Mouse (Mus musculus) midbrain, embryonic 15.5 days (tissue): ENCODE measurements at regions not wholly inside any gene's neighbourhood (a gene's known extent, or its start where the extent isn't known, plus 50 kb on each side); places are given as distances from the start of the nearest gene placed in this dataset.

Experiments
- ATAC-seq: fragments of 200-750 bp; cut with Nextera tagmentation; replicated peaks from 2 replicates; pipeline ENCODE4 v1.8.0; 2017; ENCODE audit warnings: moderate TSS enrichment
- H3K27ac ChIP-seq: fragments of 300-500 bp; sonication (generic); 2 replicates; pipeline ENCODE4 v1.5.1; 2015; ENCODE audit warnings: mild to moderate bottlenecking, inconsistent platforms
- H3K27me3 ChIP-seq: fragments of 300-500 bp; sonication (generic); replicated peaks from 2 replicates; pipeline ENCODE4 v1.6.1; 2015; ENCODE audit warnings: inconsistent platforms
- H3K36me3 ChIP-seq: fragments of 300-500 bp; sonication (generic); replicated peaks from 2 replicates; pipeline ENCODE4 v1.6.1; 2015; ENCODE audit warnings: inconsistent platforms
- H3K4me1 ChIP-seq: fragments of 300-500 bp; sonication (generic); 2 replicates; pipeline ENCODE4 v1.6.1; 2015; ENCODE audit warnings: inconsistent platforms
- H3K4me2 ChIP-seq: fragments of 300-500 bp; sonication (generic); 2 replicates; pipeline ENCODE4 v1.6.1; 2015; ENCODE audit warnings: inconsistent platforms, mild to moderate bottlenecking, moderate library complexity
- H3K4me3 ChIP-seq: fragments of 300-500 bp; sonication (generic); 2 replicates; pipeline ENCODE4 v1.5.1; 2015; ENCODE audit warnings: mild to moderate bottlenecking, inconsistent platforms
- H3K9ac ChIP-seq: fragments of 300-500 bp; sonication (generic); 2 replicates; pipeline ENCODE4 v1.6.1; 2015; ENCODE audit warnings: mild to moderate bottlenecking, inconsistent platforms
- H3K9me3 ChIP-seq: fragments of 300-500 bp; sonication (generic); 2 replicates; pipeline ENCODE4 v1.6.1; 2016; ENCODE audit warnings: inconsistent platforms
- WGBS: fragments of 180-500 bp; shearing (Covaris S2); methylation state at CpG from one replicate; pipeline ENCODE4 v1.1.7; 2015; ENCODE audit warnings: mixed read lengths; 5-methylcytosine and 5-hydroxymethylcytosine counted together

DNA sequence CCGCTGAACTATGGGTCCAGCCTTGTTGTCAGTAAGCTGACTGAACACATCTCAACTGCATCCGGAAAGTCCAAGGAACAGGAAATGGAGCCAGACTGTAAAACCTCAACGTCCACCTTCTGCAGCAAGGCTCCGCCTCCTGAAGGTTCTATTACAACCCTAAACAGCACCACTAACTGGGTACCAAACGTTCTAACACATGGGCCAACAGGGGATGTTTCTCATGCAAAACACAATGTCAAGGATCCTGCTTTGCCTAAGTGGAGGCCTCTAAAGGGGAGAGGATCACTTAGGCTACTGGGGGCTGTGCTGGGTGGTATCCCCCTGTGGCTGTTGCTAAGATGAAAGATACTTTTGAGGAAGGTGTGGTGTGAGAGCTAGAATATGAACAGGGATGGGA is 51.0 kb upstream of the Stt3b start:
- 81% methylated on average over 5 of the region's 5 CpGs for WGBS
- ATAC-seq: no peak
- H3K9me3 ChIP-seq: no peaks in the 10 kb centered on the region
- H3K4me2 ChIP-seq: no peak overlapping the region
- H3K4me1 ChIP-seq: no peaks in the 10 kb centered on the region
- H3K9ac ChIP-seq: no peak overlapping the region
- H3K4me3 ChIP-seq: no peak overlapping the region
- no peaks in the 10 kb centered on the region for H3K36me3 ChIP-seq
- H3K27ac ChIP-seq: no peak overlapping the region
- no peaks in the 10 kb centered on the region for H3K27me3 ChIP-seq

DNA sequence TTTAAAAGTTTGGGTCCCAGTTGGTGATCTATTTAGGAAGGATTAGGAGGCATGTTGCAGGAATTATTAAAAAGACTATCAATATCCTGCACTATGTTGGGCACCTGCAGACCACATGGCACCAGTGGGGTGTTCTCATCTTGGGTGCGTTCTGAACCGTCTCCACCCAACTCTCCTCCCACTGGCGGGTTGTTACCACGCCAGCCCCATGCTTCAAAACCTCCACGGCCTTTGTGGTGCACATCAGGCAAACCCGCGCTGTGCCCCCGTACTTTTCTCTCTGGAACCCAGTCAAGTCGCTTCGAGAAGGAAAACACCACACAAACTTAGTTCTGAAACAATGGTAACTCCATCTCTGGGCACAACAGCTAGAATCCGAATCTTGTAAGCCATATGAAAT is 51.7 kb upstream of the Stt3b start:
- no peaks in the 10 kb centered on the region for H3K4me1 ChIP-seq
- no peak overlapping the region for H3K4me3 ChIP-seq
- H3K4me2 ChIP-seq: no peak overlapping the region
- WGBS: 94% methylated on average over 11 of the region's 11 CpGs
- H3K36me3 ChIP-seq: no peaks in the 10 kb centered on the region
- no peak overlapping the region for H3K27ac ChIP-seq
- ATAC-seq: no peak
- no peaks in the 10 kb centered on the region for H3K27me3 ChIP-seq
- no peaks in the 10 kb centered on the region for H3K9me3 ChIP-seq
- no peak overlapping the region for H3K9ac ChIP-seq

DNA sequence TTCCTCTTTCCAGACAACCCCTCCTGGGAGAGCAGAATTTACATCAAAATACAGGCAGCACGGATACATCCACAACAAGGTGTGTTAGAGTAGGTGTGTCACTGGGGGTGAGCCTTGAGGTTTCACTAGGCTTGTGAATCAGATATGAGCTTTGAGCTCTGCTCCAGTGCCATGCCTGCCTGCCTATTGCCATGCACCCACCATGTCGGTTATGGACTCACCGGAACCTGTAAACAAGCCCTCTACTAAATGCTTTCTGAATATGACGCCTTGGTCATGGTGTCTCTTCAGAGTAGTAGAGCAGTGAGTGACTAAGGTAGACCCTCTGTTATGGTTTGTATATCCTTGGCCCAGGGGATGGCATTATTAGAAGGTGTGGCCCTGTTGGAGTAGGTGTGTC is 52.3 kb upstream of the Stt3b start:
- Histone ChIP-seq H3K27me3 (no peaks in the 10 kb centered on the region), H3K36me3 (no peaks in the 10 kb centered on the region), H3K4me2 (no peak overlapping the region), H3K9me3 (no peaks in the 10 kb centered on the region), H3K4me1 (no peaks in the 10 kb centered on the region), H3K9ac (no peak overlapping the region), H3K27ac (no peak overlapping the region), H3K4me3 (no peak overlapping the region)
- ATAC-seq: no peak
- 89% methylated on average over 4 of the region's 4 CpGs for WGBS

DNA sequence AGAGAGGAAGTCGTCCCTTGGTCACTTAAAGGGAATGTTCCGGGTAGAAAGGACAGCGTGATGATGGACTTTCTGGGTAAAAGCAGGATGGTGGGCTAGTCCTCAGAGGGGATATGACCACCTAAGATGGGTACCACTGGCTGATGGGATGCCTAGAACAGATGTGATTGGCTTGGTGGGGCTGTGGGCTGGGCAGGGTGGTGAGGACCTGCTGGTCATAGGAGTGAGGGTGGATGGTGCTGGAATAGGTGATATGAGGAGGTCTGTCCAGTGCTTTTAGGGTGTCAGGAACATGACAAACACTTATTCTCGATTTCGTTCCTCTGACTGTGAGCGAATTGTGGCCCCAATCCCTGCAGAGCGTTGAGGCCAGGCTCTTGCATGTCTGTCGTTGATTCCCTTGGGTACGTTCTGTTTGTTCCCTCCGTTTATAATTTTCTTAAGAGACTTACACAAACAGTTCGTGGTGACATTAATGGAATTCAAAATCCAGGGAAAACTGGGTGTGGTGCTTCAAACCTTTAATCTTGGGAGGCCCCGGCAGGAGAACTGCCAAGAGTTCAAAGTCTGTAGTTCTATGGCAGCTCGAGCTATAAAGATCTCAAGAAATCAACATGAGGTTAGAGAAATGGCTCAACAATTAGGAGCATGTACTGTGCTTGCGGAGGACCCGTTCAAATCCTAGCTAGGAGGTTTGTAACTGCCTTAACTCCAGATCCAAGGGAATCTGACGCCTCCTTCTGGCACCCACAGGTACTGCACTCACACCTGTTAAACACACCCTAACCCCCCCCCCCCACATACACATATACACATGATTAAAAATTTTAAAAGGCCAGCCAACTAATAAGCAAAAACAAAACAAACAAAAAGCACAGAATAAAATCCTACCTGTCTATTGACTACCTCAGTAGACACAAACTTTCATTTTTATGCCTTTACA is 55.0 kb upstream of the Stt3b start:
- no peaks in the 10 kb centered on the region for H3K27me3 ChIP-seq
- H3K4me1 ChIP-seq: no peaks in the 10 kb centered on the region
- H3K27ac ChIP-seq: no peak overlapping the region
- no peaks in the 10 kb centered on the region for H3K36me3 ChIP-seq
- no peak for ATAC-seq
- 93% methylated on average over 16 of the region's 16 CpGs for WGBS
- H3K9ac ChIP-seq: no peak overlapping the region
- no peak overlapping the region for H3K4me3 ChIP-seq
- no peaks in the 10 kb centered on the region for H3K9me3 ChIP-seq
- no peak overlapping the region for H3K4me2 ChIP-seq

DNA sequence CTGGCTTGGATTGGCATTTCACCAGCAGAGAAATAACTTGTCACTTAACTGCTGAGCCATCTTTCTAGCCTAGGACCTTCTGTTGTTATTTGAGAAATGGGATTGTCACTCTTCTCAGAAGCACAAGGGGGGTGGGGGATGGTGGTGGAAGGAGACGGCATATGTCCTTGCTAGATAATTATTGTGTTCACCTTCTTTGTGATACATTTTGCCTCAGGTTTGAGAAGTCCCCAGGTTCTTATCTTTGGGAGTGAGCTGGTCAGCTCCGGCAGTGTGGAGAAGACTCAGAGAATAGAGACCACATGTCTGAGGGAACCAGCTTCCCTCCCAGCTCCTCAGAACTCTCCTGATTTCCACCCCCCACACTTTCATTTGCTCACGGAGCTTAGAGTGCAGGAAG is 57.6 kb upstream of the Stt3b start:
- Histone ChIP-seq H3K4me2 (no peak overlapping the region), H3K27ac (no peak overlapping the region), H3K4me1 (no peaks in the 10 kb centered on the region), H3K9me3 (no peaks in the 10 kb centered on the region), H3K4me3 (no peak overlapping the region), H3K36me3 (no peaks in the 10 kb centered on the region), H3K9ac (no peak overlapping the region), H3K27me3 (no peaks in the 10 kb centered on the region)
- WGBS: 68% methylated on average over 3 of the region's 3 CpGs
- ATAC-seq: no peak

GRCm38 (mm10) chr9:115380276-115380675 is 70.1 kb upstream of the Stt3b start:
- Histone ChIP-seq H3K27me3 (no peaks in the 10 kb centered on the region), H3K36me3 (no peaks in the 10 kb centered on the region), H3K4me2 (peak overlapping the region; percentile 22; the same call in 1 of the 2 replicates), H3K9ac (no peak overlapping the region), H3K4me3 (no peak overlapping the region), H3K4me1 (peaks cover 7% of the 10 kb centered on the region), H3K27ac (peak overlapping the region; percentile 55), H3K9me3 (no peaks in the 10 kb centered on the region)
- 52% methylated on average over 15 of the region's 15 CpGs for WGBS
- 0 out of 2 replicates have a peak, but pooled peaks have one; percentile 48 for ATAC-seq

DNA sequence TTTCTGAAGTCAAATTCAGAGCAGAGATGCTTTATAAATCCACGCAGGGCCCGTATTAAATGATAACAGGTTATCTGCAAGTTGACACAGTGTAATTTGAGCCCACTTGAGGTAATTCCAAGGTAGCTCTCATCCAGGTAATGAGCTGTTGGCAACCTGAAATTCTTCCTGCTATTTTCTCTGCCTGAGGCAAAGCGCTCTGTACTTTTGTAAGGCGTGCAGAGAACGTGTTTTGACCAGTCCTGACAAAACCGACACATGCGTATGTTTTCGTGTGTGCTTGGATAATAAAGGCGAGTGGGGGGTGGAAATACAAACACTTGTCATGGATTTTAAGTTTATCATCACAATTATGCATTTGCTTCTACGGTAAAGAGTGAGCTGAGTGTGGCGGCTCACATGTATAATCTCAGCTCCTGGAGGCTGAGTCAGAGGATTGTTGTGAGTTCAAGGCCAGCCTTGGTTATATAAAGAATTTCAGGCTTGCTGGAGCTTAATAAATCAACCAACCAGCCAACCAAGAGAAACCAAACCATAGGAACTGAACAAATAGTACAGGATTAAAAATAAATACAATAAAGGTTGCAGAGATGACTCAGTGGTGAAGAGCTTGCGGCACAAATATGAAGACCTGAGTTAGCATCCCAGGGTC is 72.7 kb upstream of the Stt3b start:
- H3K27ac ChIP-seq: no peak overlapping the region
- peaks cover 7% of the 10 kb centered on the region for H3K4me1 ChIP-seq
- no peak overlapping the region for H3K9ac ChIP-seq
- H3K4me3 ChIP-seq: no peak overlapping the region
- H3K9me3 ChIP-seq: no peaks in the 10 kb centered on the region
- H3K4me2 ChIP-seq: no peak overlapping the region
- no peaks in the 10 kb centered on the region for H3K27me3 ChIP-seq
- 90% methylated on average over 12 of the region's 12 CpGs for WGBS
- no peaks in the 10 kb centered on the region for H3K36me3 ChIP-seq
- no peak for ATAC-seq

DNA sequence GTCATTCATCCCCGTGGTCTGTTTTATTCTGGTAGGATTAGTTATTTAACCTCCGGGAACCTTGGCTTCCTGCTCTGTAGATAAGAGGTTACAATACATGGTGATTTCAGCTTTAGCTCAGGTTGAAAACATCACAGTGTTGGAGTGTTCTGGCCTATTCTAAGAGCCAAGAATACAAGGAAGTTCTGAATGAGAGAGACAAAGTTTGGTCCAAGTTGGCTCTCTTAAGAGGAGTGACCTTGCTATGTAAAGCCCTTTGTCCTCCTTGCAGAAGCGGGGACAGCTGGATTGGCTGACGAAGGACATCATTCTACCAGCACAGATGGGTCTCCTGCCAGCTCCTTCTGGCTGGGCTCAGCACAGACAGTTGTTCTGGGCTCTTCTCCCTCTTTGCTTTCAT is 73.7 kb upstream of the Stt3b start:
- Histone ChIP-seq H3K27me3 (no peaks in the 10 kb centered on the region), H3K9ac (no peak overlapping the region), H3K4me1 (peaks cover 7% of the 10 kb centered on the region), H3K9me3 (no peaks in the 10 kb centered on the region), H3K36me3 (no peaks in the 10 kb centered on the region), H3K4me3 (no peak overlapping the region), H3K4me2 (no peak overlapping the region), H3K27ac (no peak overlapping the region)
- ATAC-seq: no peak
- WGBS: 74% methylated on average over 4 of the region's 4 CpGs

DNA sequence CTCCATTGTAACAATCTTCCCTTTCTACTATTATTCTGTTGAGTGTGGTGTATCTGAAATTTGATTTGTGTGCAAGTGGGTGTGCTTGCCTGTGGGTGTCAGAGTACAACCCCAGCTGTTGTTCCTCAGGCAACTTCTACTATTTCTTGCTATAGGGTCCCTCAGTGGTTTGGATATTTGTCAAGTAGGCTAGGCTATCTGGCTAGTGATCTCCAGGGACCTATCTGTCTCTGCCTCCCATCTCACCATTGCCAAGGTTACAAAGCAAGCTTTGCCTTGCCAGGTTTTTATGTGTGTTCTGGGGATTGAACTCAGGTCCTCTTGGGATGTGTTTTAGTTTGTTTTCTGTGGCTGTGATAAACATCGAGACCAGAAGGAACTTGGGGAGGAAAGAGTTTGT is 74.1 kb upstream of the Stt3b start:
- H3K4me3 ChIP-seq: no peak overlapping the region
- no peak overlapping the region for H3K9ac ChIP-seq
- H3K9me3 ChIP-seq: no peaks in the 10 kb centered on the region
- no peaks in the 10 kb centered on the region for H3K27me3 ChIP-seq
- no peaks in the 10 kb centered on the region for H3K36me3 ChIP-seq
- no peak overlapping the region for H3K4me2 ChIP-seq
- H3K4me1 ChIP-seq: peaks cover 7% of the 10 kb centered on the region
- no peak overlapping the region for H3K27ac ChIP-seq
- no peak for ATAC-seq
- WGBS: 88% methylated on average over 1 of the region's 1 CpGs

GRCm38 (mm10) chr9:115387471-115388360 is 77.5 kb upstream of the Stt3b start:
- H3K36me3 ChIP-seq: no peaks in the 10 kb centered on the region
- no peak overlapping the region for H3K9ac ChIP-seq
- ATAC-seq: no peak
- no peak overlapping the region for H3K4me2 ChIP-seq
- no peak overlapping the region for H3K27ac ChIP-seq
- H3K9me3 ChIP-seq: no peaks in the 10 kb centered on the region
- peaks cover 17% of the 10 kb centered on the region for H3K4me1 ChIP-seq
- no peaks in the 10 kb centered on the region for H3K27me3 ChIP-seq
- no peak overlapping the region for H3K4me3 ChIP-seq
- WGBS: 86% methylated on average over 26 of the region's 26 CpGs

DNA sequence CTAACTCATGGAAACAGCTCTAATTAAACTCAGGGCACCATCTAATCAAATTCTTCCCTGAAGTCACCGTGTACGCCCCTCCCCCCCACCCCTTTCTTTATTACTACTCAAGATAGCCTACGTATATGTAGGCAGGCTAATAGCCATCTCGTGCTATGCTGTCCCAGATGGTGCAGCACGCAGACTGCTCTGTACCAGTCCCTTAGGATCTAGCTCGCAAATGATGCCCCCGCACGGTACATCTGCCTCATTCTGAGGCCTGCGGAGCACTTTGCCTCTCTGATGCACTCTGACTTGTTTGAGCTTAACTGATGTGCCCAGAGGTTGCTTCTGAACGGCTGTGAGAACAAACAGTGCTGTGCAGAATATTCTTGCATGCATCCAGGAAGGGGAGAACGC is 78.1 kb upstream of the Stt3b start:
- no peaks in the 10 kb centered on the region for H3K36me3 ChIP-seq
- no peak overlapping the region for H3K27ac ChIP-seq
- H3K4me2 ChIP-seq: no peak overlapping the region
- H3K9ac ChIP-seq: no peak overlapping the region
- no peak overlapping the region for H3K4me3 ChIP-seq
- 66% methylated on average over 11 of the region's 11 CpGs for WGBS
- H3K9me3 ChIP-seq: no peaks in the 10 kb centered on the region
- no peak for ATAC-seq
- peaks cover 17% of the 10 kb centered on the region for H3K4me1 ChIP-seq
- H3K27me3 ChIP-seq: no peaks in the 10 kb centered on the region

GRCm38 (mm10) chr9:115389082-115389481 is 78.9 kb upstream of the Stt3b start:
- ATAC-seq: no peak
- 93% methylated on average over 2 of the region's 2 CpGs for WGBS
- H3K4me3 ChIP-seq: no peak overlapping the region
- no peak overlapping the region for H3K9ac ChIP-seq
- H3K27me3 ChIP-seq: no peaks in the 10 kb centered on the region
- peaks cover 17% of the 10 kb centered on the region for H3K4me1 ChIP-seq
- H3K27ac ChIP-seq: no peak overlapping the region
- no peaks in the 10 kb centered on the region for H3K36me3 ChIP-seq
- no peaks in the 10 kb centered on the region for H3K9me3 ChIP-seq
- no peak overlapping the region for H3K4me2 ChIP-seq
